Mouse (Mus musculus) left cerebral cortex, postnatal 25 days (tissue): ENCODE measurements around the gene Gm15517. TPM values are rescaled to one million over a fixed set of nuclear protein-coding genes. Genes with fewer than 3 reads are reported as not detected.
A peak's percentile ranks its signal among the peaks of the same experiment; 100 is the strongest.

Source experiments
- DNase-seq, 2 experiments: peaks; one replicate each; pipeline ENCODE4 v3.0.0; 2022; ENCODE audit warnings: low spot score in 2 of 2, mixed read lengths in 1 of 2
- intact Hi-C: fragments of 180-260 bp; cut with DNase I; formaldehyde crosslinking; loops from one replicate; pipeline ENCODE4 v1.15.1; 2025
- total RNA-seq, 2 experiments: library from RNA; stranded (reverse); gene quantifications; 2 replicates each; pipeline ENCODE4 v1.2.3; 2021

Gene Gm15517
- total RNA-seq, 2 experiments from 2014 or later, result not detected

DNA sequence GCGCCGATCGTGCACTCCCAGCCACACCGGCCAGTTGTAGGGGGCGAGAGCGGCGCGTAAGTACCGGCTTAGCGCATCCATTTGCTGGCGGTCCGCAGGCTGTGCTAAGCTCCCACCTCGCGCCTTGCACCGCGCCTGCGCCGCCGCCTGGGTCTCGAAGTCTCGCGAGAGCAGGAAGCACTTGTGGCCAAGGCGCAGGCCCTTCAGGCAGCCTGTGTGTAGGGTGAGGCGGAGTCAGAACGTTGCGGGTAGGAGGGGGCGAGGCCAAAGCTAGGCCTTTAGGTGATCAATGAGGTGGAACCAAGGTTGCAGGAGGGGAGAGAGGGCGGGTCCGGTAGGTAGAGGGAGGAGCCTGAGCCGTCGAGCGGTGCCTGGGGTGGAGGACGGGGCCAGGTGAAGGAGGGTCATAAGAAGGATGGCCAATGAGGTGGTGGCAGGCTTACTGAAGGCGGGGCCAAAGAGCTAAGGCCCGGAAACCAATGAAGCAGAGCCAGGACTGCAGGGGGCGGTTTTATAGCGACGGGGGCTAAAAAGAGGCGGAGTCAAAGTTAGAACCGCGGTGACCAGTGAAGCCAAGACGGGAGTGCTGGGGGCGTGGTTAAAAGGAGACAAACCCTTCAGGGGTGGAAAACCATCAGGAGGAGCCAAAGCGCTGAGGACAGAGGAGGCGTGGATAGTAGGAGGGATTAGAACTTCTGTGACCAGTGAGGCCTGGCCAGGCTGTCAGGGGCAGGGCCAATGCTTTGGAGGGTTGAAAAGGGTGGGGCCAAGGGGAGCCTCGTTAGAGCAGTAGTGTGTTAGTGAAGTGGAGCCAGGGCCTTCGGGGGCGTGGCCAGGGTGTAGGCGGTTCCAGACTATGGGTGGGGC, 43.8 kb downstream of the Gm15517 start:
- peak; percentile 98 to 99 for DNase-seq
- intact Hi-C loops, result loop anchor here (5.0 kb wide), 1 partner anchor 43 kb away; the partner anchor contains the start of gene Gm15517

DNA sequence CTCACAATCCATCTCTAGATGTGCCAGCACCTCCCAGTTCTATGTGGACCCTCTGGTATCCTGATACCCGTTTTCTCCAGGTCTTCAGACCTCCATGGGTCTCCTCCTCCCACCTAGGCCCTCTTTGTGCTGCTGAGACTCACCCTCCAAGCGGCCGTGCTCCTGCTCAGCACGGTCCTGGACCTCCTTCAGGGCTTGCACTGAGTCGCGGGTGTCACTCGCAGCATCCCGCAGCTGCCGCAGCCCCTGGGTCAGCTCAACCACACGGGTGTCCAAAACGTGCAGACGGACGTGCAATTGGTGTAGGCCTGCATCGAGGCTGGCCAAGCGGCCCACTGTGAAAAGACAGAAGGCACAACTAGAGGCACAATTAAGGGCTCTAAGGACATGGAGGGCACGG, 44.4 kb downstream of the Gm15517 start:
- DNase-seq, result no peak
- intact Hi-C loops, result no loop called here

DNA sequence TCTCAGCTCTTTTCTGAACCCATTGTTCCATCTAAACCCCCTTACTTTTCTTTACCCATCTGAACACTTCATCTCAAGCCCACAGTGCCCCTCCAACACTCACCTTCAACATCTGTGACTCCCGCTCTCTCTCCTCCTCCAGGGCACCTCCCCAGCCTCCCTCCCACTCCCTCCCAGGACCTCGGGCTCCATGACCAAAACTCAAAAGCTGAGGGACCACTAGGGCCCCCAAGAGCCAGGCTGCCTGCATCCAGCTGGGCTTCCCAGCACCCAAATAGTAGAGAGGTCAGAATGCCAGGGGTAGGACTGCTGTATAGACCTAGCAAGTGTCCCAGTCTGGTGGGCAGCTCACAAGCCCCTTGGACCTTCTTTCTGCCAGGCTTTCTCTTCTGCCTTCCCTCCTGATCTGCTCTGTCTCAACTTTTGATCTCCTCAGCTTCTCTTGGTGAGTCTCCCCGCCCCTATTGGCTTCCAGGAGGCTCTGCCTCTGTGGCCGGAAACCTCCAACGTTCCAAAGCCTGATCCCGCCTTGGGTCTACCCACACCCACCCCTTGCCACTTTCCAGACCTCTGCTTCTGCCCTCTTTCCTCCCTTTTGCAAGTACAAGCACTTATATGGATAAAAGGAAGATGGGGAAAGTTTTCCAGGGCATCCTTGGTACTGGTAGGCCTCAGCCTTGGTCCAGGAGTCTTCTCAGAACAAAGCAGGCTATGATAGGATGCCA, 45.4 kb downstream of the Gm15517 start, which contains the start of gene Clec11a:
Clec11a (minus strand) TSS at position 387 of the 725 bp plus-strand sequence.
- DNase-seq, result peak in 1 of 2 experiments; percentile 3
- intact Hi-C loops, result no loop called here

DNA sequence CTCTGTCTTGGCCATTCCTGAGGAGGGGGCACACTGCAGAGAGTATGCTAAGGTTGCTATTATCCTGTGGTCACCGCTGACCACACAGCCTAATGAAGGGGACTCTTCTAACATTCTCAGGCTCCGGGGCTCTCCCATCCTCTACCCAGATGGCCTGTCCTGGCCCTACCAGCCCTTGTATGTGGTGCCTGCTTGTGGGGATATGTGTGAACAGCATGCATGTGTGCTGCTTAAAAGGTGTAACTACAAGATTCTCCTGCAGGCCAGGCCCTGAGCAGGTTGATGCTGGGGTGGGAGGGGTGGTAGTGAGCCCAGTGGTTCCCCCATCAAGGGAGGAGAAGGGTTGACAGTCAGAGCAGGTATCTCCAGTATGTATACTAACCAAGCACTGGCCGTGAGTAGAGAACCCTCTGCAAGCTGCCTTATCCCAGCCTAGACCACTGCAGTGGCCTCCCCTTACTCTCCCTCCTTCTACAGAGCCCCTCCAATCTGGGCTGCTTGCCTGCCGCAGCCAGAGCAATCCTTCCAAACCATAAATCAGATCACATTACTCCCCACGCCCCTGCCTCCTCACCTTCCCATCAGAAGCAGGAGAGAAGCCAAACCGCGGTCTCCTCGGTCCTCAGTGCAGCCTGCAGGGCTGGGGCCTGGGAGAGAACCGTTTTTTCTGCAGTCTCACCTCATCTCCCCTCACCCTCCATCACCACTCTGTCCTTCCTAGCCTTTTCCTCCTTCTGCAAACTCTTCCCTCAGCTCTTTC, 46.2 kb downstream of the Gm15517 start:
- no peak for DNase-seq
- intact Hi-C loops, result no loop called here

DNA sequence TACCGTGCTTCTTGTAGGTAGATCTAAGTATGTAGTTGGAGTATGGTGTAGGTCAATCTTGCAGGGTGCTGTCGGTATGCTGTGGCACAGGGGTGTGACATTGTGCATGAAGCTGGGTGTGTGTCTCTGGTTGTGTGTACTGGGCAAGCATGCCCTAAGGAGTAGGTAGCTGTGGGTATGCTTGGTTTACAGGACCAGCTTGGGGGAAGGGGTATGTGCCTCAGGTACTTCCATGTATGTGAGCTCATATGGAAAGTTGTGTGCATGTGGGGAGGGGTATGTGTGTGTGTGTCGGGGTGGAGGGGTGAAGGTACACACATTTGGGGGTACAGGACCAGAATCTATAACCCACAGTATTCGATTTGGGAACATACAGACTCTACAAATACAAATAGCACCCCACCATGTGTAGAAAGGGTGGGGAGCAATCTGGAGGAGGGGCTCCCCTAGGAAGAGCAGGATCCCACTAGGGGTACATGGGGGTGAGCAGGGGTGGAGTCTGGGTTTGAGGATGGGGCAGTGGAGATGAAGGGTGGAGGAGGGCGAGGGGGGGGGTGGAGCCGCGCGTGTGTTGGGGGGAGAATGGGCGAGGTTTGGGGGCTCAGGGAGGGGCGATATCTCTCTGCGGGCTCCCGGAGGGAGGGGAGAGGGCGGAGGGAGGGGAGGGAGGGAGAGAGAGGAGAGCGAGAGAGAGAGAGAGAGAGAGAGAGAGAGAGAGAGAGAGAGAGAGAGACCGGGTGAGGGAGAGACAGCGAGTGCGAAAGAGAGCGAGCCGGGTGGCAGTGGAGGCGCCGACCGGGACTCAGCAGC, 48.4 kb downstream of the Gm15517 start, which contains the start of gene Shank1:
Shank1 (plus strand) TSS at position 779 of the 810 bp plus-strand sequence.
- intact Hi-C loops, result loop anchor here (5.0 kb wide), 1 partner anchor 43 kb away; no protein-coding TSS in a partner anchor
- peak; percentile 13 to 23 for DNase-seq

DNA sequence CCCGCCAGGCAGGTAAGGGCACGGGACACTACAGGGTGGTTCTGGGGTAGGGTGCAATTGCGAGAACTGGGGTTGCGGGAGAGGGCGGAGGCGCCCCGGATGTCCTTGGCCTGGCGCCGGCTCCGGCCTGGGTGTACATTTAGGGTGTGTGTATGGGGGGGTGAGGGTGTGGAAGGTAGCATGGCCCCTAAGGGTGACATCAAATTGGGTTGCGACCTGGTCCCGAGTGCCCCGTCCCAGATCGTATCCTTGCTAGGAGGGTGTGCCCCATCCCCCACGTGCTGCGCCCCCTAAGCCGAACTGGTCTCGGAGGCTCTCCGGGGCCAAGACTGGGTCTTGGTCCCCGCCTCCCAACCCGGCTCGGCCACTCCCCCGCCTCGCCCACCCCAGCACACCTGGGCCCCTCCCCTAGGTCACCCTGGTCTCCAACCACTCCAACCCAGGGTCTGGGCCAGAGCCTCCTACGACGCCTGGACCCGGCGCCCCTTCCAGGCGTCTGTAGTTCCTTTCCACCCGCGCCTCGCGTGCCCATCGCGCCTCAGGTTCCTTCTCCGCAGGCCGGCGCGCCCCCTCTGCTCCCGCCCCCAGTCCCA, 49.1 kb downstream of the Gm15517 start:
- intact Hi-C loops, result loop anchor here (5.0 kb wide), 1 partner anchor 42 kb away; no protein-coding TSS in a partner anchor
- peak; percentile 21 for DNase-seq

DNA sequence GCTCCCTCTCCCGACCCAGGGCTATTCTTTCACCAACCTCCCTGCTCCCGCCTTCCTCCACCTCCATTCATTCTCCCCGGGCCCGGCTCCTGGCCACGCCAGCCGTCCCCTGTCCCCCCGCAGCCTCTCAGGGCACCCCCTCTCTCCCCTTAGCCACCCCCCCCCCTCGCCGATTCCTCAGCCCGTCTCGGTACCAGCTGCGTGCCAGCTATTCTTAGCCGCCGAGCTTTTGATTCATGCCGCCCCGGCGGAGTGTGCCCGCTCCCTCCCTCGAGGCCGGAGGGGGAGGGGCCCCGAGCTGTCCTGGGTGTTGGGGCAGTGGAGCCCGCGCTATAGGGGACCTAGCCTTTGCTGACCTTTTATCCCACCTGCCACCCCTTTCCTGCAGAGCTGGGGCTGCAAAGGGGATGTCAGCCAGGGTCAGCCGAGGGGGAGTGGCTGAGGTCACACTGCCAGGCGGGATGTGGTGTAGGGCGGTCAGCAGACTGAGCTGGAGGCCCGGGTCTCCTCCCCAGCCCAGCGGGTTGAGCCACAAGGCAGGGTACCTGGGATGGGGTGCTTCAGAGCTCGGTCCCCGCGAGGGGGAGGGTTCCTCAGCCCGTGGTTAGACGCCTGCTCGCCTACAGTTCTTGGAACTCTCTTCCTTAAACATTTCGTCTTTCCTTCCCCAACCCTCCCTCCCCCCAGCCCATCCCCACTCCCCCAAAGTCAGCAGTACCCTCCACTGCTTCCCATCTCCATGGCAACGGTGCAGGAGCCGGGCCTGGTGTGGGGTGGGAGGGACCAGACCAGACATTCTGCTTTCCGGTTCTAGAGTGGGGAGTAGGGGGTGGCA, 49.8 kb downstream of the Gm15517 start:
- peak; percentile 77 to 90 for DNase-seq

More for the DNA sequence above, 49.8 kb downstream of the Gm15517 start:
- intact Hi-C loops, result loop anchor here (1.0 to 5.0 kb wide), 2 partner anchors 25 to 41 kb away; no protein-coding TSS in a partner anchor

Other genes starting within 250 kb of the Gm15517 start
- gene Klk1b26, start 249.3 kb upstream of the Gm15517 start, total RNA-seq, result not detected
- gene Klk1b27, start 209.2 kb upstream of the Gm15517 start, total RNA-seq, result not detected
- gene Klk1b21, start 159.1 kb upstream of the Gm15517 start, total RNA-seq, result not detected
- gene Klk1b22, start 148.8 kb upstream of the Gm15517 start, total RNA-seq, result not detected
- gene Klk1b16, start 124.7 kb upstream of the Gm15517 start, total RNA-seq, result not detected
- not detected for gene Klk1b24, start 73.2 kb upstream of the Gm15517 start, total RNA-seq
- gene Klk1b3, start 63.3 kb upstream of the Gm15517 start, total RNA-seq, result not detected
- gene Klk1b4, start 54.0 kb upstream of the Gm15517 start, total RNA-seq, result not detected
- not detected for gene Klk1b5, start 45.5 kb upstream of the Gm15517 start, total RNA-seq
- gene Klk1, start 36.1 kb upstream of the Gm15517 start, total RNA-seq, result not detected
- gene Gm36864, start 25.3 kb upstream of the Gm15517 start, total RNA-seq, result not detected
- gene 1700028J19Rik, start 14.8 kb upstream of the Gm15517 start, total RNA-seq, result 1 to 10 TPM; 1.1 to 1.6 TPM
- gene 2410002F23Rik, start 14.7 kb upstream of the Gm15517 start, total RNA-seq, result 10 to 100 TPM; 72.5 to 73.5 TPM
- not detected for gene Acp4, start 4.1 kb upstream of the Gm15517 start, total RNA-seq
- 1 to 10 TPM; 3.5 to 3.9 TPM for gene Clec11a, start 45.5 kb downstream of the Gm15517 start, total RNA-seq
- 100 to 1,000 TPM; 571 to 587 TPM for gene Shank1, start 48.8 kb downstream of the Gm15517 start, total RNA-seq
- gene Syt3, start 122.7 kb downstream of the Gm15517 start, total RNA-seq, result 10 to 100 TPM; 60.0 to 65.0 TPM
- gene 1700008O03Rik, start 124.4 kb downstream of the Gm15517 start, total RNA-seq, result 1 to 10 TPM; 1.9 to 2.2 TPM
- gene Lrrc4b, start 167.6 kb downstream of the Gm15517 start, total RNA-seq, result 100 to 1,000 TPM; 268 to 278 TPM
- 10 to 100 TPM in 1 of 2 experiments, 1 to 10 TPM in 1; 9.6 to 10.1 TPM for gene Aspdh, start 203.9 kb downstream of the Gm15517 start, total RNA-seq
- gene Josd2, start 206.5 kb downstream of the Gm15517 start, total RNA-seq, result 10 to 100 TPM; 73.6 to 86.0 TPM
- 100 to 1,000 TPM; 165 to 173 TPM for gene Emc10, start 235.1 kb downstream of the Gm15517 start, total RNA-seq
- gene Fam71e1, start 235.1 kb downstream of the Gm15517 start, total RNA-seq, result 10 to 100 TPM; 17.4 to 18.9 TPM